Mouse (Mus musculus) gastrocnemius, postnatal 25 days (tissue): ENCODE results near the gene Scn8a. TPM values are rescaled to one million over a fixed set of nuclear protein-coding genes. Genes with fewer than 3 reads are reported as not detected.

ENCODE experiments used
- DNase-seq: peaks from one replicate; pipeline ENCODE4 v3.0.0; 2022
- total RNA-seq, 2 experiments: library from RNA; stranded (reverse); gene quantifications; 1 replicate in 1 of 2; 2 replicates in 1 of 2; pipeline ENCODE4 v1.2.3; 2021

Gene Scn8a
- total RNA-seq, 2 experiments from 2014 or later: 0.13 to 0.32 TPM

DNA sequence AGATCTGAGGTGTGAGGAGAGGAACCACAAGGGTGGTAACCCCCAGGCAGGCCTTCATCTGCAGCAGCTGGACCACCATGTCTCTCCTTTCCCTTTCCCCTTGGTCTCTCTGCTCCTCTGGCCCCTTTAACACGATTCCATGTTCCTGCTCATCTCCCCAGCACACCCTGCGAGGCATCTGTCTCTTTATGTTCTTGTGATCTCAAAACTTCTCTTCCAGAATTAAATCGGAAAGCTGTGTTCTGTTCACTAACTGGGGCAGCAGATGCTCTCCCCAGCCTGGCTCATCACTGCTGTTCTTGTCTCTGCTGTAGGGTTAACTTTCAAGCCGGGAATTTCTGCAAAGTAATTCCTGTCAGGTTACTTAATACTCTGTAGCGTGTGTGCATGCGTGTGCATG lies 91.3 kb downstream of the Scn8a start:
- DNase-seq: no peak

- DNase-seq: no peak
Observed at GRCm38 (mm10) chr15:100961561-100961960, 91.9 kb downstream of the Scn8a start.

DNA sequence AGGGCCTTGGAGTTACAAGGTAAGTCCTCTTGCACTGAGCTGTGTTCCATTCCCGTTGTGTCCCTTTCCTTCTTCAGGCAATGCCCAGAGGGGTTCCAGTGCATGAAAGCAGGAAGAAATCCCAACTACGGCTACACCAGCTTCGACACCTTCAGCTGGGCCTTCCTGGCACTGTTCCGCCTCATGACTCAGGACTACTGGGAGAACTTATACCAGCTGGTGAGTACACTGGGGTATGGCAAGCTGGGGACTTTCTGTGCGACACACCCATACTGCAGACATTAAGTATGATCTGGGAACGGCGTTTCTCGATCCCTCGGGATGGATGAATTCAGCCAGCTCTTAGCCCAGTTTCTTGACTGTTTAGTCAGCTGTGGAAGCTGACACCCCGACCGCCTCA lies 101.8 kb downstream of the Scn8a start:
- no peak for DNase-seq

DNA sequence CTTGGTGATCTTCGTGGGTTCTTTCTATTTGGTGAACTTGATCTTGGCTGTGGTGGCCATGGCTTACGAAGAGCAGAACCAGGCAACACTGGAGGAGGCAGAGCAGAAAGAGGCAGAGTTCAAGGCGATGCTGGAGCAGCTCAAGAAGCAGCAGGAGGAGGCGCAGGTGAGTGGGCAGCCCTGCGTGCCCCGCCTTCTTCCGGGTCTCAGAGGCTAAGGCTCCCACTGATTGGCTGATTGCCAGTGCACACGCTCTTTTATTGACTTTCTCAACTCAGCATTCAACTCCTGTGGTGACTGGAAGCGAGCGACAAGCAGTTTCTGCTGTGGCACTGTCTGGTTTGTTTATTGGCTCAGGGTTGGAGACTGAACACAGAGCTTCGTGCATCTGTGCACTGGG lies 103.1 kb downstream of the Scn8a start:
- DNase-seq: no peak

DNA sequence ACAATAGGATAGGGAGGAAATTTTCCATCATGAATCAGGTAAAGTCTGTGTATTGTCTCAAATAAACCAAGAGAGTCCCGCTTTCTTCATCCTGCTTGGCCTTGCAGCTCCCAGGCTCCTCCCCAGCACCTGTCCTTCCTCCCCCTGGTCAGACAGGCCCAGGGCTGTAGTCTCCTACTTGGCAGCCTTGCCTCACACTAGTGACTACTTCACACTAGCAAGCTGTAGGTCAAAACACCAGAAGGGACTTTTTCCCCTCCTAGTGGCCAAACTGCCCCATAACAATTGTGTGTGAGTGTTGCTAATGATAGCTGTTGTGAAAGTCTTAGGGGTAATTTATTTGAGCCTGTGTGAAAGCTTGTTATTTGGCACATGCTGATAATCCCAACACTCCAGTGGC lies 105.0 kb downstream of the Scn8a start:
- no peak for DNase-seq

DNA sequence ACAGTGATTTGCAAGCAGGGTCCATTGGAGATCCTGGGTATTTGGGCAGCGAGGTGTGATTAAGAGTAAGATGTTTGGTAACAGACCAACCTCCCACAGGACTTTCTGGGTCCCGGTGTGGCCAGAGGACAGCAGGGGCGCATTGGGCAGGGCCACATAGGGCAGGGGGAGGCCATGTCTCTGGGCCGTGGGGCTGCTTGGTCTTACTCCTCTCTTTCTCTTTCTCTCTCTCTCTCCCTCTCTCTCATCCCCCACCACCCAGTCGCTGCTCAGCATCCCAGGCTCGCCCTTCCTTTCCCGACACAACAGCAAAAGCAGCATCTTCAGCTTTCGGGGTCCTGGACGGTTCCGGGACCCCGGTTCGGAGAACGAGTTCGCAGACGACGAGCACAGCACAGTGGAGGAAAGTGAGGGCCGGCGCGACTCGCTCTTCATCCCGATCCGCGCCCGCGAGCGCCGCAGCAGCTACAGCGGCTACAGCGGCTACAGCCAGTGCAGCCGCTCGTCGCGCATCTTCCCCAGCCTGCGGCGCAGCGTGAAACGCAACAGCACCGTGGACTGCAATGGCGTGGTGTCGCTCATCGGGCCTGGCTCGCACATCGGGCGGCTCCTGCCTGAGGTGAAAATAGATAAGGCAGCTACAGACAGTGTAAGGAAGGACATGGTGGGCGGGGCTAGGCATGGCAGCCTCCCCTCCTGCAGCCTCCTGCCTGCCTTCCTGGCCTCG lies 113.9 kb downstream of the Scn8a start:
- no peak for DNase-seq

DNA sequence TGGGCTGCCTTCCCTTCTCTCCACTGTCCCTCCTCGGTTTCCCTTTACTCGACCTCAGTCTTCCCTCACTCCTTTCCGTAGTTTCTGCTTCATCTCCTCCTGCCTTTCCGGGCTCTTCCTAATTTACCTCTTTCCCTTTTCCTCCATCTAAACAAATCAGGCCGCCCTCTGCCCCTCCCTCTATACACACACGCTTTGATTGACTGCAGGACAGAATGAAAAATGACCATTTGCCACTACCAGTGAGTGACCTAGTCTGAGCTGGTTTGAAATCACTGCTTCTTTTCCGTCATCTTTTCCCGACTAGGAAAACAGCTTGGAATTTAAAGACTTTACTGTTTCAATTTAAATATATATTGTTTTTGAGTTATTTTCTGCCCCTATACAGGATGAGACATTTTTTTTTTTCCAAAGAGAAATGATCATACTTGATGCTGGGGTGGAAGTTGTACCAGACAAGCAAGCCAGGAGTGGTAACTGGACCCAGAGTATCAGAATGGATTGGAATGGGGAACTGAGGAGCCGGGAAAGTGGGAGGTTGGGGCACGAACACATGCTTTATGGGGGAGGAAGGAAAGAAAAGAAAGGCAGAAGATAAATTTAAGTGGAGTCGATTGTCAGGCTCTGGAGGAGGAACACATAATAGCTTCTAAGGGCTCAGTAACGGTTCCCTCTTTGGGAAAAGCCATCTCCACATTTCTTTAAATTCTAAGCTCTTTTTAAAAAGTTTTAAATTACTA lies 114.7 kb downstream of the Scn8a start:
- no peak for DNase-seq

DNA sequence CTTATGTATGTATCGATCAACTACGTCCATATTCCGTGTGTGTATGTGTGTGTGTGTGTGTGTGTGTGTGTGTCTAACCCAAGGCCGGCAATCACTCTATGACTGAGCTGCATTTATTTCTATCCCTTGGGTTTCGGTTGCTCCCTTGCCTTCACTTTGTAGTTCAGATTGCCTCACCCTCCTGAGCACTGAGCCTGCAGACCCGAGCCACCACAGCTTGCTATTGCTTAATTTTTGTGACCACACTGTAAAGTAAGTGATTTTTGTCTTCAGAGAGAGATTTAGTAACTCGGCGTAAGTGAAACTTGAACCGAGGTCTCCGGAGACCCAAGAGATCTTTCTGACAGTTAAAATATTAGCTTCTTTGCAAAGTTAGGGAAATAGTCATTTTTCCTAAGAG lies 116.8 kb downstream of the Scn8a start:
- no peak for DNase-seq

- DNase-seq: no peak
Observed at GRCm38 (mm10) chr15:100987031-100987430, 117.4 kb downstream of the Scn8a start.

- no peak for DNase-seq
Observed at GRCm38 (mm10) chr15:100990283-100990682, 120.6 kb downstream of the Scn8a start.

DNA sequence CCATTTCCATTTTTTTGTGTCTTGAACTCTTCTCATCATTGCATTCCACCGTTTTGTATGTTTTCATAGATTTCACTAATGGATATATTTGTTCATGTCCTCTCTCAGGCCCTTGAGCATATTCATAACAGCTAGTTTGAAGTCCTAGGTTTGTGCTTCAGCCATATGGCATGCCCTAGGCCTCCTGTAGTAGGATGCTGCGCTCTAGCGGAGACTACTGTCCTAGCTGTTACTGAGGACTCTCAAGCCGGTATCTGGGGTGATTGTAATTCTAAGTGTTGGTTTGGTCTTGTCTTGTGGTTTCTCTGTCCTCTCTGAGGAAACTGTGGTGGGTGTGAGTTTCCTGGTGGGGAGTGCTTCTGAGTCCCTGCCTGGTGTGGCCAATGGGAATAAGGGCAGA lies 127.4 kb downstream of the Scn8a start:
- no peak for DNase-seq

DNA sequence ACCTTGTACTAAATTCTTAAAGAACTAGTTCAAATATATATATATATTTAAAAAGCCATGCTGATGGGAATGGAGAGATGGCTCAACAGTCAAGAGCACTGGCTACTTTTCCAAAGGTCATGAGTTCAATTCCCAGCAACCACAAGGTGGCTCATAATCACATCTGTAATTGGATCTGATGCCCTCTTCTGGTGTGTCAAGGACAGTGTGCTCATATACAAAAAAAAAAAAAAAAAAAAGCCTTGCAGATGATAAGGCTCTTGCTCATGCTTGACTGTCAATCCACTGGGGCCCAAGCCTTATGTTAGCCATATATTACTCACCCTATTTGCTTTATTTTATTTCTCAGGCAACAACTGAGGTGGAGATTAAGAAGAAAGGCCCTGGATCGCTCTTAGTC lies 132.0 kb downstream of the Scn8a start:
- no peak for DNase-seq

DNA sequence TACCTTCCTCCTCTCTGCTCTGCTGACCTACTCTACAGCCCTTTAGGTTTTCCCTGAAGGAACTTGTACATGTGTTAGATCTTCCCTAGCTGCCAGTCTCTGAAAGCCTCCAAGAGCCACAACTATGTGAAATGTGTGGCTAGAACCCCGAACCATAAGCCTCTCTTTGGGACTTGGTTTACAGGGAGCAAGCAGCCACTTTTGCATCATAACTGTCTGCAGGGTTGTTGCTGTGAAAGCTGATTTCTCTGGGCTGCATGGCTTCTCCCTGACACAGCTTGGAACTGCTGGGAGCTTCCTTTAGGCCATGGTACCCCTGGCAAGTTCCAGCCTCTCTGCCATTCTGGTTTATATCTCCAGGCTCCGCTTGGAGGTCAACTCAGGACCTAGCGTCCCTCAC lies 132.8 kb downstream of the Scn8a start:
- no peak for DNase-seq

GRCm38 (mm10) chr15:101004538-101004937 lies 134.9 kb downstream of the Scn8a start:
- DNase-seq: no peak

- DNase-seq: no peak
Observed at GRCm38 (mm10) chr15:101005717-101006116, 136.1 kb downstream of the Scn8a start.

DNA sequence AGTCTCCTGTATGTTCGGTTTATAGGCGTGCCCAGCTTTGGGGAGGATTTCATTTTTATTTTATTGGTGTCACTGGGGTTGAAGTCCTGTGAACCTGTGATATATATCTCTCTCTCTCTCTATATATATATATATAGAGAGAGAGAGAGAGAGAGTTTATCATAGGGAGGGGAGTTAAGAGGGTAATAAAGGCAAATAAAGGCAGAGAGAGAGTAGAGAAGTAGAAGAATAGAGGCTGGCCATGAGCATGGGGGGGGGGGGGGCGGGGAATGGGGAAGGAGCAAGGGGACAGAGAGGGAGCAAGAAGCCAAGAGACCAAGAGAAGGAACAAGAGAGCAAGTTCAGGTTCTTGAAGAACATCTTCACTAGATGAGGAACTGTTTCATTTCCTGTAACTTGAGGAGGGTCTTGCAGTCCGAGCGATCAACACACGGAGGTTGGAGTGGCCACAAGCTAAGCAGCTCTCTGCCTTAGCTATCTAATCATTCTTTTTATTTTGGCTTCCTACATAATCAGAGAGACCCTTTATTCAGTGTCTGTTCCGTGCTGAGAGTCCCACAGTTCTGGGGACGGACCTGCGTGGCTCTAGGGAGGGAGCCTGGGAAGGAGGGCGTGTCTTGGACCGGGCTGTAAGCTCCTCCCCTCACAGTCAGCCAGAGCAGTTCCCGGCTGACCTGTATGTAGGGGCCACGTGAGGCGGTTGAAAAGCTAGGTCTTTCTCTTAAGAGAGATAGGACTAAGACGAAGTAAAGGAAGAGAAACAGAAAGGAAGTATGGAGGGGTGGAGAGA lies 136.8 kb downstream of the Scn8a start:
- peak; percentile 41 for DNase-seq

GRCm38 (mm10) chr15:101007236-101007635 lies 137.6 kb downstream of the Scn8a start:
- no peak for DNase-seq

DNA sequence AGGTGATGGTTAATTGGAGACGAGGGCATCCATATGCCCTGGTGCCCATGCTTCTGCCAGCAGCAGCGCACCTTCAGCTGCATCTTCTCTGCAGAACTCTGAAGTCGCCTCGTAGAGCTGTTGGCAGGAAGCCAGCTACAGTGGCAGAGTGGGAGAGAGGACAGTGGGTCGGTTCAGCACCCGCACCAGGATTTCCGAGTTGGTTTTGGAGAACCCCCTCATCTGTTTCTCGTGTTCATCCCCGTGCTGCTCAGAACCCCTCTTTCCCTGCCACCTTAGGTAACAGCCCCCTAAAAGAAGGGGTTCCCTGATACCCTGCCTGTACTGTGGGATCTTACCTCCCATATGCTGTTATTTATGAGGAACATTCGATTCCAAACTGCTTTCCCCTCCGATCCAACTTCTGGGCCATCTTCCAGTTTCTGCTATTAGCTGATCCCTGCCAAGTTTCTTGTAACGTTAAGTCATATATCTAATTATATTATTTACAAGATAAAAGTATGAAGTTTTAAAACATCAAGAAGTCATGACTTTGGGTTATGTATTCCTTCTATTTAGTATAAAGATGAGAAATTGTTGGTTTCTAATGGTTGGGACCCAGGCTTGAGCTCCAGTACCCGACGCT lies 138.8 kb downstream of the Scn8a start:
- no peak for DNase-seq

DNA sequence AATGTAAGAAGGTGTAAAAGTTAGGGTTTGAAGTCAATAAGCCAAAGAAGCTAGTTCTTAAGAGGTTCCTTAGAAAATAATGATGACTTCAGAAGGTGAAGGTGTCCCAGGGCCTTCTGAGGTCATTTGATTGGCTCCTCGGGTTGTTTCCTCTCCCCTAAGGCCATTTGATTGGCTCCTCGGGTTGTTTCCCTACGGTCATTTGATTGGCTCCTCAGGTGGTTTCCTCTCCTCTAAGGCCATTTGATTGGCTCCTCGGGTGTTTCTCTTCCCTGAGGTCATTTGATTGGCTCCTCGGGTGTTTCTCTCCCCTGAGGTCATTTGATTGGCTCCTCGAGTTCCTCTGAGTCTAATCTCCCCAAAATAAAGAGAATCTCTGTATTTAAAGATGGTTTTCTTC lies 141.7 kb downstream of the Scn8a start:
- DNase-seq: no peak

DNA sequence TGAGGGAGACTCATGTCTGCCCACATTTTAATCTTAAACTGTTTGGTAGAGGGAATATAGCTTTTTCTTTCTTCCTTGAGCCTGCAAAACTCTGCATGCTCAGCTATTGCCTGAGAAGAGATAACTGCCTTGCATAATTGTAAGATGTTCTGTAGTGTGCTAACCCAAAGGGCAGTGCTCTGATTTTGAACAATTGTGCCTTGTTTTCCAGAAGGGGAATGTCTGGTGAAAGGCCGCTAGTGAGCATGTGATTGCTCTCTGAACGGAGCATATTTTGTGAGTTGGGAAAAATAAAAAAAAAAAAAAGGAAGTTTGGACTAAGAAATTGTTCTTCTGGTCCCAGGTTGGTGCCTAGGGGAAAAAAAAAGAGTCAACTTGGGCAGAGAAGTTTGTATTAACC lies 159.3 kb downstream of the Scn8a start:
- no peak for DNase-seq

DNA sequence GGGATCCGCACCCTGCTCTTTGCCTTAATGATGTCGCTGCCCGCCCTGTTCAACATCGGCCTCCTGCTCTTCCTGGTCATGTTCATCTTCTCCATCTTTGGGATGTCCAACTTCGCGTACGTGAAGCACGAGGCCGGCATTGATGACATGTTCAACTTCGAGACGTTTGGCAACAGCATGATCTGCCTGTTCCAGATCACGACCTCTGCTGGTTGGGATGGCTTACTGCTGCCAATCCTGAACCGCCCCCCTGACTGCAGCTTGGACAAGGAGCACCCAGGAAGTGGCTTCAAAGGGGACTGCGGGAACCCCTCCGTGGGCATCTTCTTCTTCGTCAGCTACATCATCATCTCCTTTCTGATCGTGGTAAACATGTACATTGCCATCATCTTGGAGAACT lies 170.0 kb downstream of the Scn8a start:
- DNase-seq: no peak

- DNase-seq: no peak
Observed at GRCm38 (mm10) chr15:101041966-101042365, 172.3 kb downstream of the Scn8a start.

DNA sequence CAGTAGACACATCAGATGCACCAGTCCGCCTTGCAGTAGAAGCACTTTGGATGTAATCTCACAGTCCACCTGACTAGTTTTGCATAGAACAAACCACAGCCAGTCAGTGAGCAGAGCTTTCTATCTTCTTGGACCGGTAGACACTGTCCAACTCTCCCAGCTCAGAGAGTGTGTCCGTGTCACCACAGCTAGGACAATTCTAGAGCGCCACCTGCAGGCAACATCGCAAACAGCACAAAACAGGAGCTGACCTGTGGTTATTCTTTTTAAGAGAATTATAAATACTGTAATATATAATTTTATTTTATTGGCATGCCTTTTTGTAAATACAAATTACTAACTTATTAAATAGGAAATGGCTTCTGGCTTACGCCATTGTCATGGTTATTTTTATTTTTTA lies 173.0 kb downstream of the Scn8a start:
- DNase-seq: no peak
